Mouse (Mus musculus) olfactory bulb, adult 2 months (tissue): ENCODE data around the gene Gimap8. TPM values are rescaled to one million over a fixed set of nuclear protein-coding genes. Genes with fewer than 3 reads are reported as not detected.

Experiments used
- H3K27ac ChIP-seq: fragments of 200-500 bp; 2 replicates; pipeline ENCODE4 v1.5.1; 2012; ENCODE audit warnings: low read depth, low read length; ENCODE audit not compliant: insufficient read depth
- H3K4me1 ChIP-seq: fragments of 200-500 bp; 2 replicates; pipeline ENCODE4 v1.6.1; 2012; ENCODE audit warnings: low read length; ENCODE audit not compliant: control insufficient read depth, insufficient read depth
- H3K4me3 ChIP-seq: fragments of 200-500 bp; 2 replicates; pipeline ENCODE4 v1.5.1; 2012; ENCODE audit warnings: mild to moderate bottlenecking, low read depth, low read length, moderate library complexity; ENCODE audit not compliant: insufficient read depth
- CTCF ChIP-seq: fragments of 200-500 bp; IDR thresholded peaks from 2 replicates; pipeline ENCODE4 v1.5.1; 2012; ENCODE audit warnings: low read depth, mild to moderate bottlenecking, low read length, moderate library complexity; ENCODE audit not compliant: insufficient read depth
- POLR2A ChIP-seq: fragments of 200-500 bp; IDR thresholded peaks from 2 replicates; pipeline ENCODE4 v1.6.1; 2012; ENCODE audit warnings: mild to moderate bottlenecking, low read depth, low read length, moderate library complexity; ENCODE audit not compliant: insufficient read depth
- WGBS: fragments of 180-500 bp; shearing (Covaris S2); methylation state at CpG from one replicate; pipeline ENCODE4 v1.1.7; 2018; 5-methylcytosine and 5-hydroxymethylcytosine counted together
- polyA plus RNA-seq: library from polyadenylated mRNA; stranded (reverse); fragments of >200 nt; gene quantifications from 2 replicates; pipeline ENCODE4 v1.2.4, GENCODE M21; 2012; ENCODE audit warnings: low replicate concordance; ENCODE audit not compliant: missing spikeins, insufficient read depth, insufficient read length

The Gimap8 gene
- polyA plus RNA-seq, 1 experiment, result not detected

GRCm38 (mm10) chr6:48698066-48698856 is 51.2 kb downstream of the Gimap8 start:
- TF ChIP-seq POLR2A (no peak), CTCF (no peak)
- WGBS, result 73% methylated on average over 7 of the region's 7 CpGs
- Histone ChIP-seq H3K4me1 (no peaks in the 10 kb centered on the region), H3K27ac (no peak overlapping the region), H3K4me3 (no peak overlapping the region)

- no peak for TF ChIP-seq CTCF
- no peak for TF ChIP-seq POLR2A
- H3K27ac ChIP-seq, result no peak overlapping the region
- 85% methylated on average over 3 of the region's 3 CpGs for WGBS
- no peaks in the 10 kb centered on the region for H3K4me1 ChIP-seq
- no peak overlapping the region for H3K4me3 ChIP-seq
Observed at GRCm38 (mm10) chr6:48698888-48699287, 51.9 kb downstream of the Gimap8 start.

GRCm38 (mm10) chr6:48700251-48701075 is 53.4 kb downstream of the Gimap8 start:
- TF ChIP-seq CTCF (no peak), POLR2A (no peak)
- Histone ChIP-seq H3K27ac (no peak overlapping the region), H3K4me3 (no peak overlapping the region), H3K4me1 (no peaks in the 10 kb centered on the region)
- WGBS, result 63% methylated on average over 5 of the region's 5 CpGs

- TF ChIP-seq POLR2A, result no peak
- no peak for TF ChIP-seq CTCF
- Histone ChIP-seq H3K4me3 (no peak overlapping the region), H3K27ac (no peak overlapping the region), H3K4me1 (no peaks in the 10 kb centered on the region)
- WGBS, result 87% methylated on average over 7 of the region's 7 CpGs
Observed at GRCm38 (mm10) chr6:48702146-48702545, 55.1 kb downstream of the Gimap8 start.

GRCm38 (mm10) chr6:48702601-48703000 is 55.6 kb downstream of the Gimap8 start:
- no peak overlapping the region for H3K4me3 ChIP-seq
- WGBS, result 76% methylated on average over 5 of the region's 5 CpGs
- TF ChIP-seq CTCF (no peak), POLR2A (no peak)
- no peaks in the 10 kb centered on the region for H3K4me1 ChIP-seq
- H3K27ac ChIP-seq, result no peak overlapping the region

- no peak overlapping the region for H3K4me3 ChIP-seq
- H3K4me1 ChIP-seq, result no peaks in the 10 kb centered on the region
- TF ChIP-seq POLR2A (no peak), CTCF (no peak)
- H3K27ac ChIP-seq, result no peak overlapping the region
Observed at GRCm38 (mm10) chr6:48704146-48704545, 57.1 kb downstream of the Gimap8 start.

- H3K4me1 ChIP-seq, result no peaks in the 10 kb centered on the region
- H3K27ac ChIP-seq, result no peak overlapping the region
- no peak overlapping the region for H3K4me3 ChIP-seq
- TF ChIP-seq POLR2A (no peak), CTCF (no peak)
- 68% methylated on average over 3 of the region's 3 CpGs for WGBS
Observed at GRCm38 (mm10) chr6:48706130-48706529, 59.1 kb downstream of the Gimap8 start.

Other genes starting within 250 kb of the Gimap8 start
- not detected in 2 replicates for gene Zfp467, start 201.4 kb upstream of the Gimap8 start, polyA plus RNA-seq
- not detected in 2 replicates for gene Sspo, start 199.0 kb upstream of the Gimap8 start, polyA plus RNA-seq
- 480 TPM in 1 of 2 replicates, not detected in the other for gene Atp6v0e2, start 109.6 kb upstream of the Gimap8 start, polyA plus RNA-seq
- gene Lrrc61, start 92.4 kb upstream of the Gimap8 start, polyA plus RNA-seq, result not detected in 2 replicates
- not detected in 2 replicates for gene Rarres2, start 74.4 kb upstream of the Gimap8 start, polyA plus RNA-seq
- gene Gm45021, start 57.6 kb upstream of the Gimap8 start, polyA plus RNA-seq, result not detected in 2 replicates
- not detected in 2 replicates for gene Repin1, start 53.4 kb upstream of the Gimap8 start, polyA plus RNA-seq
- not detected in 2 replicates for gene Gm44965, start 53.3 kb upstream of the Gimap8 start, polyA plus RNA-seq
- not detected in 2 replicates for gene Zfp775, start 45.2 kb upstream of the Gimap8 start, polyA plus RNA-seq
- not detected in 2 replicates for gene AI854703, start 20.5 kb upstream of the Gimap8 start, polyA plus RNA-seq
- not detected in 2 replicates for gene Gimap9, start 28.9 kb downstream of the Gimap8 start, polyA plus RNA-seq
- gene Gimap4, start 37.3 kb downstream of the Gimap8 start, polyA plus RNA-seq, result not detected in 2 replicates
- gene Gimap6, start 61.0 kb downstream of the Gimap8 start, polyA plus RNA-seq, result 336 TPM in 1 of 2 replicates, not detected in the other
- not detected in 2 replicates for gene Gm28053, start 71.4 kb downstream of the Gimap8 start, polyA plus RNA-seq
- not detected in 2 replicates for gene Gimap7, start 71.4 kb downstream of the Gimap8 start, polyA plus RNA-seq
- not detected in 2 replicates for gene Gimap1, start 91.8 kb downstream of the Gimap8 start, polyA plus RNA-seq
- gene Gimap5, start 99.0 kb downstream of the Gimap8 start, polyA plus RNA-seq, result not detected in 2 replicates
- not detected in 2 replicates for gene Gimap3, start 123.6 kb downstream of the Gimap8 start, polyA plus RNA-seq
- not detected in 2 replicates for gene Tmem176a, start 193.7 kb downstream of the Gimap8 start, polyA plus RNA-seq
- not detected in 2 replicates for gene Tmem176b, start 194.3 kb downstream of the Gimap8 start, polyA plus RNA-seq
- gene Aoc1, start 225.7 kb downstream of the Gimap8 start, polyA plus RNA-seq, result not detected in 2 replicates